Mouse (Mus musculus): ENCODE measurements at regions not wholly inside any gene's neighbourhood (a gene's known extent, or its start where the extent isn't known, plus 50 kb on each side); places are given as distances from the start of the nearest gene placed in this dataset.

DNA sequence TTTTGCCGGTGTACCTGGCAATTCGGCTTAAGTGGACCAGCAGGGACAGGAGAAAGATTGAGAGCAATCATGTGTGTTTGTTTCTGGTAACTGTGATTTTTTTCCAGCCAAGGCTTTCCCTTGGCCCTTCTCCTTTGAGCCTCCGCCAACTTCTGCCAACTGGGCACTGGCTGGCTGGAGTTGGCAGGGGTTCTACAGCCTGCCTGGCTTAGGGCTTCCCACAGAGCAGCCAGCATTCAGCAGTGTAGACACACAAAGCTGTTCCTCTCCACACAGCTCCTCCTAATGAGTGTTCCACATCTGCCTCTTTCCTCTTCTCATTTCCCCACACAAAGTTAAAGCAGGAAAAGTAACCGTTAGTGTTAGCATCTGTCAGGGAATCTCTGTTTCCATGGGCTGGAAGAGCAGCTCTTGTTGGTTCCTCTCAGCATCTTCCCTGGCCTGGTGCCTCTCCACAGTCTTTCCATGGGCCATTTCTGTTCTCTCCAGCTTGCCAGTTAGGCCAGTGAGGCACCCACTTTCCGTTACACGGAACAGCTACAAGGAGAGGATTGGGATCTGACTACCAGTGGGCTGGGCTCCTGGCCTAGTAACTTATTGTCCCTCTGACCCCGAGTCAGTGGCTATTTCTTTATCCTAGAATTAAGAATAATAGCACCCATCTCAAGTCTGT lies 68.0 kb upstream of the Rbm24 start:
- DNase-seq (ENCODE audit: low spot score in 2 of 2), result peak; percentile 41 to 58

DNA sequence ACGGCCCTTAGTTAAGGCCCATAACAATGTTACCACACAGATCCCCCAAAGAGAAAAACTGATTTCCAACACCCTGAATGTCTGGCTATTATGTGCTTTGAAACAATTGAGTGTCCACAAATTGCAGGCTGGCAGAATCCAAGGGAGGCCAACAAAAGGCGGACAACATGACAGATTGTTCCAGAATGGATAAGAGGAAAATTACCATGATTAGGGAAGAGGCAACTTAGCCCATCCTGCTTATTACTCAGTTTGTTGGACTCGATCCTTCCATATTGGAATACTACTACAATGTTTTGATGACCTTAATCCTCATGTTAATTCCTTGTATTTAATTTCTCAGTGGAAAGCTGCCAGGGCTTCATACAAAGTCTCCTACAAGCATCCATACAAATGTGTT lies 62.9 kb upstream of the Rbm24 start:
- DNase-seq (ENCODE audit: low spot score in 2 of 2), result no peak

DNA sequence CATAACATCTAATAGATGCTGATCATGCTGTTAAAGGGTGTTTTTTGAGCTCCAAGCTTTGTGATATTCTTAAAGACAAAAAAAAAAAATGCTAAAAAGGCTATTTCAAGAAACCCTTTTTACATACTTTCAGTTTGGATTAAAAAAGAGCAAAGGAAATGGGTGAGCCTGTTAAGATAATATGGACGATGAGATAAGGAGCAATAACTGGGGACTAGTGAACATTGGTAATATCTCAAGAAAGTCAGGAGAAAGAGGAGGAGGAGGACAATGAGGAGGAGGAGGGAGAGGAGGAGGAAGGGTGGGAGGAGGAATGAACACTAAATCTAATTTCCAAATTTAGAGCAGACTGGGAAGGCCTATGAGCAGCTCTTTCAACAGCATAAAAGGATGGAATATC lies 62.3 kb upstream of the Rbm24 start:
- DNase-seq (ENCODE audit: low spot score in 2 of 2), result no peak

DNA sequence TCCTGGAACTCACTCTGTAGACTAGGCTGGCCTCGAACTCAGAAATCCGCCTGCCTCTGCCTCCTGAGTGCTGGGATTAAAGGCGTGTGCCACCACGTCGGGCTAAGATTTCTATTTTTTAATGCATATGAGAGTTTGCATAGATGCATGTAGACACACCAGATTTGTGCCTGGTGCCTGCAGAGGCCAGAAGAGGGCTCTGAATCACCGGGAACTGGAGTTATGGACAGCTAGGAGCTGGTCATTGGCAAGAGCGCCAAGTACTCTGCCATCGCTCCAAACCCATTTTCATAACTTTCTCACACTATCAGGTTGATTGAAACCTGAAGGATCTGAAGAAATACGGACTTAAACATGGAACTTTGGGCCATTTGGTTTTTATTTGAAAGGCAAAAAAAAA lies 61.2 kb upstream of the Rbm24 start:
- no peak for DNase-seq (ENCODE audit: low spot score in 2 of 2)

DNA sequence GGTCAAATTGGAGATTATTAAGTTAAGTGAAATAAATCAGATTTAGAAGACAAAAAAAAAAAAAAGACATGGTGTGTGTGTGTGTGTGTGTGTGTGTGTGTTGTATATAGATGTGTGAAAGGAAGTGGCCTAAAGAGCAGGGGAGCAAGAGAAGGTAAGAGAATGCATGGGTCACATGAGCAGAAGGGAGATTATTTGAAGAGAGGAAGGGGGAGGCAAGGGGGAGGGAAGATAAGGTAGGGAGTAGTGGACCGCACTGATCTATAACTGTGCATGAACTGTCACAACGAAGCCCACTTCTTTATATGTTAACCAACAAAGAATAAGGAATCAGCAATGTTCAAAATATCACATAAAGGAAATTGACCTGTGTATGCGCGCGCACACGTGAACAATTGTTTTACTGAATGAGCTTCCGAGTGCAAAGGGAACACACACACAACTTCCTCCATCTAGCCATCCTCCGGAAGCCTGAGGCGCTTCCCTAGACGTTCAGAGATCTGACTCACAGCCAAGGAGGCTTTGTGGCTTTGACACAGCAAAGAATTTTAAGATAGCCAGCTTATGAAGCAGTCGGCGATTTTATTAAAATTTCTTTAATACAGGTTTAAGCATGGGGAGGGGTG lies 57.6 kb upstream of the Rbm24 start:
- no peak for DNase-seq (ENCODE audit: low spot score in 2 of 2)

DNA sequence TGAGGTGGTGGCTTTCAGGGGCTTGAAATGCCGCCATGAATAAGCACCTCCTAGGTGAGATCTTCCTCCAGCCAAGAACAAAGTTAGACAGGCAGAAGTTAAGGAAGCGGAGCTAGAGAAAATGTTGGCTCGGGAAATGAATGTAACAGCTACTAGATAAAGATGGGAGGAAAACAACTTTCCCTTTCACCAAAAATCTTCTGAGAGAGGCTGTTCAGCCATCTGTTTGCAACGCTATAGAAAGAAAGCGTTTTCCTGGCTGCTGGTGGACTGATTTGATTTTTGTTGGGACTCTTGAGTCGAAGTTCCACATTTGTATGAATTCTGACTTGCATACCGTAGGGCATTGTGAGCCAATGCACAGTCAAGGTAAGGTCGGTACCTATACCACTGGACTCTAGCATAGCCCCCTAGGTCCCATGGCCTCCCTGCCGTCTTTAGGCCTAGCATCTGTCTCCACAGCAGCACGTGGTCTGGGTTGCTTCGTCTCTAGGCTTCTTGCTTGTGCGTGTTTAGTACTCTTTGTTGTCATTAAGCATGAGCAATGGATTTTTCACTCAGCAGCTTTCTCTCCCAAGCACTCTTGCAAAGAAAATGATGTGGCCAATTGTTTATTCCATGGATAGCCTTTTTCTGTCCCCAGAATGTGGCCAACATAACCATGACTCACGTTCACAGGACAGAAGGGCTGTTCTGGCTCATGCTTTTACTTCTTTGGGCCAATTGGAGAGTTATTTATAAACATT lies 54.6 kb upstream of the Rbm24 start:
- peak; percentile 17 to 19 for DNase-seq (ENCODE audit: low spot score in 2 of 2)

DNA sequence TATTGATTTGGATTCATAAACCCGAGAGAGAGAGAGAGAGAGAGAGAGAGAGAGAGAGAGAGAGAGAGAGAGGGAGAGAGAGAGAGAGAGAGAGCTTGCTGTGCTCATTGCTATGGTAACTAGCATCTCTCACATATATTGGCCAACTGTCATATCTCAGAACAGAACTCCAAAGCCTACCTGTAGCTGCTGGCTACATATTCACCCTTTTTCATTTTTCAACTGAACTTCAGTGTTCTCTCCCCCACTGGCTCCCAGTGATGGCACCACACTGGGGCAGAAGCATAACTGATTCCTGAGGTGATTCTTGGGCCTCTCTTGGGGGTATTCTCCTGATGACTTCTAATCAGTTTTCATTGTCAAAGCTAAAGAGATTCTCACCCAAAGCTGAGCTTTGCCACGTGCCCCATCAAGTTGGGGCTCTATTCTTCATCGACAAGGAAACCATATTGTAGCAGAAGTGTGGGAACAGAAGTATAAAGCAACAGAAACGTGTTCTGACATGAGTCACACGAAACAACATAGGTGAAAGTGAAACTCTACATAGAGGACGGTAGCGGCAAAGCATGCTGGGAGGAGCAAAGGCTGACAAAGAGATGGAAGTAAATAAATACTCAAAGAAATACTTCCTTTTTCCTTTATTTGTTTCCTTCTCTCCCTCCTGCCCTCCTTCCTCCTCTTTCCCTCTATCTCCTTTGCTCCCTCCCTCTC lies 53.9 kb upstream of the Rbm24 start:
- no peak for DNase-seq (ENCODE audit: low spot score in 2 of 2)

DNA sequence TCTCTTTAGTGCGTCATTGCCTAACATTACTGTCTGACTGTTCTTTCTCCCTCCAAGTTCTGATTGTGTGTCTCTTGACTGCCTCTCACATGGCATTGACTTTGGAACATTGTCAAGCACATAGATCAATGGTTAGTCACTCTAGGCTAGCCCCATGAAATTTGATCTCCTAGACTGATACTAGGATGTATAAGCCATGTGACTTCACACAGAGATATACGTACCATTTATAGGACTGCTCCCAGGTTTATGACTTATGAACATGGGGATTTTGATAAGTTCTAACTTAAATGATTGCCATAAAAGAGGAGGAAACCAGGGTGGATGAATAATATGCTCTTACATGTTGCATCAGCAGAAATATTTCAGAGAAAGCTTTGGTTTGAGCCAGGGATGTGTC lies 52.9 kb upstream of the Rbm24 start:
- DNase-seq (ENCODE audit: low spot score in 2 of 2), result no peak
